Mouse (Mus musculus) MEL (cell line): Measurements from ENCODE around the gene Kctd2. TPM values are rescaled to one million over a fixed set of nuclear protein-coding genes. Genes with fewer than 3 reads are reported as not detected.

Experiments used
- DNase-seq: peaks from one replicate; pipeline ENCODE4 v3.0.0; 2011; ENCODE audit warnings: low read depth, low spot score
- H3K27ac ChIP-seq: 2 replicates; pipeline ENCODE4 v1.5.1; 2012; ENCODE audit warnings: low read depth, mild to moderate bottlenecking, control low read depth, low read length, moderate library complexity; ENCODE audit not compliant: control insufficient read depth
- H3K27me3 ChIP-seq, 2 experiments: fragments of 150-350 bp in 1 of 2; sonication (generic) in 1 of 2; 2 replicates each; pipeline ENCODE4 v1.6.1; 2012; ENCODE audit warnings: low read length in 2 of 2, mild to moderate bottlenecking in 2 of 2, improper control_type of control experiment in 1 of 2, moderate library complexity in 1 of 2; ENCODE audit not compliant: insufficient read depth in 2 of 2, control insufficient read depth in 1 of 2
- H3K36me3 ChIP-seq, 2 experiments: 2 replicates each; pipeline ENCODE4 v1.6.1; 2012 to 2014; ENCODE audit warnings: low read length in 2 of 2, improper control_type of control experiment in 1 of 2, inconsistent platforms in 1 of 2, mild to moderate bottlenecking in 1 of 2; ENCODE audit not compliant: insufficient read depth in 2 of 2, control insufficient read depth in 1 of 2
- H3K4me1 ChIP-seq, 2 experiments: fragments of 150-350 bp in 1 of 2; sonication (generic) in 1 of 2; 2 replicates each; pipeline ENCODE4 v1.6.1; 2012; ENCODE audit warnings: low read length in 2 of 2, improper control_type of control experiment in 1 of 2, mild to moderate bottlenecking in 1 of 2; ENCODE audit not compliant: insufficient read depth in 2 of 2, control insufficient read depth in 1 of 2
- H3K4me3 ChIP-seq, 2 experiments: fragments of 150-350 bp in 1 of 2; sonication (generic) in 1 of 2; 2 replicates each; pipeline ENCODE4 v1.5.1; 2012; ENCODE audit warnings: low read depth in 2 of 2, low read length in 2 of 2, mild to moderate bottlenecking in 2 of 2, moderate library complexity in 2 of 2, control low read depth in 1 of 2, improper control_type of control experiment in 1 of 2; ENCODE audit not compliant: control insufficient read depth in 1 of 2, insufficient read depth in 1 of 2
- H3K79me2 ChIP-seq: 2 replicates; pipeline ENCODE4 v1.6.1; 2012; ENCODE audit warnings: mild to moderate bottlenecking, low read length, moderate library complexity; ENCODE audit not compliant: control insufficient read depth, poor library complexity, insufficient read depth
- H3K9ac ChIP-seq: 2 replicates; pipeline ENCODE4 v1.6.1; 2012; ENCODE audit warnings: low read depth, mild to moderate bottlenecking, control low read depth, low read length, moderate library complexity; ENCODE audit not compliant: control insufficient read depth, poor library complexity, severe bottlenecking
- H3K9me3 ChIP-seq: fragments of 150-350 bp; sonication (generic); replicated peaks from 2 replicates; pipeline ENCODE4 v1.6.1; 2012; ENCODE audit warnings: mild to moderate bottlenecking, low read length, improper control_type of control experiment, moderate library complexity; ENCODE audit not compliant: insufficient read depth
- CHD2 ChIP-seq: IDR thresholded peaks from 2 replicates; pipeline ENCODE4 v1.6.1; 2011; ENCODE audit warnings: low read length, improper control_type of control experiment
- CTCF ChIP-seq, 3 experiments: IDR thresholded peaks in 2 of 3; conservative IDR thresholded peaks in 1 of 3; 2 replicates each; pipeline ENCODE4 v1.5.1; 2011 to 2012; ENCODE audit warnings: low read length in 3 of 3, low read depth in 2 of 3, mild to moderate bottlenecking in 2 of 3, improper control_type of control experiment in 1 of 3, inconsistent platforms in 1 of 3, mixed read lengths in 1 of 3, moderate library complexity in 1 of 3; ENCODE audit not compliant: control insufficient read depth in 1 of 3, insufficient read depth in 1 of 3, poor library complexity in 1 of 3, severe bottlenecking in 1 of 3
- EP300 ChIP-seq, 2 experiments: IDR thresholded peaks; 2 replicates each; pipeline ENCODE4 v1.6.1; 2011; ENCODE audit warnings: improper control_type of control experiment in 2 of 2, low read length in 2 of 2, low read depth in 1 of 2, mild to moderate bottlenecking in 1 of 2
- GATA1 ChIP-seq: IDR thresholded peaks from 2 replicates; pipeline ENCODE4 v1.6.1; 2011; ENCODE audit warnings: low read depth, low read length, improper control_type of control experiment
- HCFC1 ChIP-seq: IDR thresholded peaks from 2 replicates; pipeline ENCODE4 v1.6.1; 2012; ENCODE audit warnings: low read depth, mild to moderate bottlenecking, inconsistent platforms, low read length, improper control_type of control experiment, moderate library complexity
- JUND ChIP-seq: IDR thresholded peaks from 2 replicates; pipeline ENCODE4 v1.6.1; 2011; ENCODE audit warnings: low read depth, mild to moderate bottlenecking, improper control_type of control experiment, low read length
- KAT2A ChIP-seq: conservative IDR thresholded peaks from 2 replicates; pipeline ENCODE4 v1.6.1; 2012; ENCODE audit warnings: low read depth, low read length, improper control_type of control experiment, inconsistent platforms
- MAZ ChIP-seq: IDR thresholded peaks from 2 replicates; pipeline ENCODE4 v1.6.1; 2012; ENCODE audit warnings: low read depth, mild to moderate bottlenecking, inconsistent platforms, low read length, improper control_type of control experiment
- MYC ChIP-seq: IDR thresholded peaks from 2 replicates; pipeline ENCODE4 v1.6.1; 2011; ENCODE audit warnings: low read depth, mild to moderate bottlenecking, low read length, improper control_type of control experiment, moderate library complexity
- NRF1 ChIP-seq: IDR thresholded peaks from 2 replicates; pipeline ENCODE4 v1.6.1; 2014; ENCODE audit warnings: low read depth, mild to moderate bottlenecking, inconsistent platforms, low read length, improper control_type of control experiment, moderate library complexity; ENCODE audit not compliant: poor library complexity, insufficient read depth, severe bottlenecking
- RAD21 ChIP-seq: IDR thresholded peaks from 2 replicates; pipeline ENCODE4 v1.6.1; 2011; ENCODE audit warnings: mild to moderate bottlenecking, low read depth, low read length, improper control_type of control experiment
- RCOR1 ChIP-seq: IDR thresholded peaks from 2 replicates; pipeline ENCODE4 v1.6.1; 2012; ENCODE audit warnings: low read depth, mild to moderate bottlenecking, inconsistent platforms, low read length, improper control_type of control experiment
- SIN3A ChIP-seq: IDR thresholded peaks from 2 replicates; pipeline ENCODE4 v1.6.1; 2012; ENCODE audit warnings: low read length, improper control_type of control experiment, inconsistent platforms
- SMC3 ChIP-seq: IDR thresholded peaks from 2 replicates; pipeline ENCODE4 v1.6.1; 2011; ENCODE audit warnings: low read depth, low read length, improper control_type of control experiment
- UBTF ChIP-seq: IDR thresholded peaks from 2 replicates; pipeline ENCODE4 v1.6.1; 2012; ENCODE audit warnings: low read depth, mild to moderate bottlenecking, inconsistent platforms, low read length, improper control_type of control experiment, moderate library complexity, borderline replicate concordance; ENCODE audit not compliant: insufficient read depth
- USF1 ChIP-seq: IDR thresholded peaks from 2 replicates; pipeline ENCODE4 v1.6.1; 2014; ENCODE audit warnings: low read depth, mild to moderate bottlenecking, inconsistent platforms, low read length, improper control_type of control experiment, moderate library complexity
- ZC3H11A ChIP-seq: IDR thresholded peaks from 2 replicates; pipeline ENCODE4 v1.6.1; 2012; ENCODE audit warnings: low read depth, mild to moderate bottlenecking, inconsistent platforms, low read length, improper control_type of control experiment
- ZKSCAN1 ChIP-seq: IDR thresholded peaks from 2 replicates; pipeline ENCODE4 v1.6.1; 2012; ENCODE audit warnings: low read depth, mild to moderate bottlenecking, inconsistent platforms, low read length, improper control_type of control experiment, moderate library complexity
- polyA plus RNA-seq, 2 experiments: library from polyadenylated mRNA; stranded (reverse) in 1 of 2; unstranded in 1 of 2; fragments of >175 nt in 1 of 2; fragments of >200 nt in 1 of 2; gene quantifications; 2 replicates each; pipeline versions ENCODE4 v1.2.1 to v1.2.4; 2012; ENCODE audit warnings: low replicate concordance in 2 of 2, low read depth in 1 of 2; ENCODE audit not compliant: insufficient read length in 2 of 2, insufficient read depth in 1 of 2, missing spikeins in 1 of 2
- total RNA-seq: library from RNA; depleted of rRNA; stranded (reverse); fragments of 300-350 nt; gene quantifications from 2 replicates; pipeline ENCODE4 v1.2.3, GENCODE M21; 2012

Gene Kctd2
- total and polyA plus RNA-seq, 3 experiments: 13.2 to 20.6 TPM; not detected in 1

- no peak overlapping the region for H3K27ac ChIP-seq
- no peak overlapping the region for H3K4me3 ChIP-seq
- H3K27me3 ChIP-seq: no peaks in the 10 kb centered on the region
- H3K79me2 ChIP-seq: no peaks in the 10 kb centered on the region
- H3K36me3 ChIP-seq: peaks cover 0 to 5% of the 10 kb centered on the region in 2 experiments; a peak in 2 of 4 replicates
- DNase-seq: no peak
- H3K4me1 ChIP-seq: peaks cover 3 to 8% of the 10 kb centered on the region in 2 experiments; a peak in 3 of 4 replicates
- no peaks in the 10 kb centered on the region for H3K9me3 ChIP-seq
- no peak overlapping the region for H3K9ac ChIP-seq
- no peak for TF ChIP-seq GATA1
- TF ChIP-seq RCOR1: peak; percentile 58
- TF ChIP-seq, all 39 proteins: peak for 1
These were observed 19.4 kb downstream of the Kctd2 start for GRCm38 (mm10) chr11:115439326-115439725.

- no peaks in the 10 kb centered on the region for H3K9me3 ChIP-seq
- DNase-seq: peak; percentile 54
- TF ChIP-seq KAT2A (no peak), ZC3H11A (no peak), ZKSCAN1 (no peak), EP300 (IDR thresholded peaks at IDR 0.05; ENCODE audit: low read depth in 1 of 2, low read length in 2 of 2) (no peak), MAZ (no peak), USF1 (no peak), HCFC1 (no peak), UBTF (no peak), JUND (no peak), CTCF (IDR thresholded peaks at IDR 0.05 in 2 of 3, conservative IDR thresholded peaks at IDR 0.05 in 1 of 3; ENCODE audit: control insufficient read depth in 1 of 3, insufficient read depth in 1 of 3, low read depth in 2 of 3, low read length in 3 of 3, poor library complexity in 1 of 3, severe bottlenecking in 1 of 3) (peak; percentile 48 to 64 (median 56)), NRF1 (no peak), RAD21 (peak; percentile 33), SIN3A (no peak), SMC3 (peak; percentile 46), CHD2 (no peak), MYC (no peak)
- TF ChIP-seq, all 39 proteins: peak for 3
- Histone ChIP-seq H3K4me3 (no peak within 1 kb of the TSS), H3K79me2 (no peaks in the 10 kb centered on the region), H3K9ac (no peak within 1 kb of the TSS), H3K4me1 (peaks cover 3 to 8% of the 10 kb centered on the region in 2 experiments; a peak in 3 of 4 replicates), H3K27ac (no peak within 1 kb of the TSS), H3K27me3 (no peaks in the 10 kb centered on the region), H3K36me3 (peaks cover 0 to 5% of the 10 kb centered on the region in 2 experiments; a peak in 2 of 4 replicates)
These were observed 20.1 kb downstream of the Kctd2 start, which contains the start of gene Trim80 for GRCm38 (mm10) chr11:115439906-115440595. Gene Trim80, plus strand, starts transcription at chr11:115440545.
